14 mouse cellular contexts compared by ENCODE assay signal in the genomic region with DNA sequence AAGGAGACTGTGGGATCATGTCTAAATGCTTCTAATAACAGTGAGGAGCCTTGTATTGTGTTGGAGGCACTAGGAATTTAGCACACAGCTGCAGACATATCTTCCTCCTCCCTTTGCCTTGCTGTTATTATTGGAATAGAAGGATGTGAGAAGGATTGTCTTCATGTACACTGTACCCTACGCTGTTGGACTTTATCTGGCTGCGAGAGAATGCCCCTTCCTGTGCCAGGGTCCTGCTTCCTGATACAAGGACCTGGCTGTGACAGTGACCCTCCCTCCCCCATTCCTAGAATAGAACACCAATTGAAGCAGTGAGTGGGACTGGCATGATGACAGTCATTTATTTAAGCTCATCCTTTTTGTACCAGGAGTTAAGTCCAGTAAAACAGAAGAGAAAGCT.
"Had no signal": no experiment of that assay in that cellular context is flagged by ENCODE, and none has a peak within 500 bp of the region (broad histone marks: within the 10 kb centered on the region; RNA-seq: fewer than 3 reads in every experiment).

No protein-coding gene starts in this region.

- H3K9me3 ChIP-seq: limb, embryonic 12.5 days; liver, embryonic 13.5 days; midbrain, embryonic 10.5 days; neural tube, embryonic 13.5 days had no signal

- H3K4me3 ChIP-seq: limb, embryonic 12.5 days; liver, embryonic 13.5 days; midbrain, embryonic 10.5 days; neural tube, embryonic 13.5 days had no signal

- H3K9ac ChIP-seq: limb, embryonic 12.5 days; liver, embryonic 13.5 days; liver, postnatal 0 days; neural tube, embryonic 13.5 days had no signal

- H3K27ac ChIP-seq: kidney, postnatal 0 days; limb, embryonic 12.5 days; liver, embryonic 13.5 days; midbrain, embryonic 10.5 days; neural tube, embryonic 13.5 days had no signal

- H3K36me3 ChIP-seq: limb, embryonic 12.5 days; liver, embryonic 13.5 days; midbrain, embryonic 10.5 days; neural tube, embryonic 13.5 days had no signal

- DNase-seq: kidney, adult 11 months; kidney, adult 9 months; kidney, postnatal 36 days; liver; liver, embryonic 13.5 days; liver, postnatal 0 days; right cerebral cortex, adult 18-20 months; right cerebral cortex, postnatal 25 days; thymus, postnatal 4 days had no signal

- H3K4me1 ChIP-seq: limb, embryonic 12.5 days; liver, embryonic 13.5 days; midbrain, embryonic 10.5 days; neural tube, embryonic 13.5 days had no signal

- H3K27me3 ChIP-seq: limb, embryonic 12.5 days; liver, embryonic 13.5 days; neural tube, embryonic 13.5 days had no signal

- H3K4me2 ChIP-seq: limb, embryonic 12.5 days; liver, embryonic 13.5 days; neural tube, embryonic 13.5 days had no signal

- ATAC-seq: liver, postnatal 0 days; midbrain, embryonic 16.5 days had no signal
